Mouse (Mus musculus): ENCODE data around the gene Ccr4.

GRCm38 (mm10) chr9:114446887-114447286, 57.8 kb downstream of the Ccr4 start:
- TF ChIP-seq EP300 (IDR thresholded peaks at IDR 0.05; ENCODE audit: low read depth): no peak
- no peak for TF ChIP-seq CTCF (IDR thresholded peaks at IDR 0.05; ENCODE audit: low read depth)

Data from liver, postnatal 0 days (tissue).